Mouse (Mus musculus): Measurements from ENCODE around the gene Umad1.

Umad1 gene

DNA sequence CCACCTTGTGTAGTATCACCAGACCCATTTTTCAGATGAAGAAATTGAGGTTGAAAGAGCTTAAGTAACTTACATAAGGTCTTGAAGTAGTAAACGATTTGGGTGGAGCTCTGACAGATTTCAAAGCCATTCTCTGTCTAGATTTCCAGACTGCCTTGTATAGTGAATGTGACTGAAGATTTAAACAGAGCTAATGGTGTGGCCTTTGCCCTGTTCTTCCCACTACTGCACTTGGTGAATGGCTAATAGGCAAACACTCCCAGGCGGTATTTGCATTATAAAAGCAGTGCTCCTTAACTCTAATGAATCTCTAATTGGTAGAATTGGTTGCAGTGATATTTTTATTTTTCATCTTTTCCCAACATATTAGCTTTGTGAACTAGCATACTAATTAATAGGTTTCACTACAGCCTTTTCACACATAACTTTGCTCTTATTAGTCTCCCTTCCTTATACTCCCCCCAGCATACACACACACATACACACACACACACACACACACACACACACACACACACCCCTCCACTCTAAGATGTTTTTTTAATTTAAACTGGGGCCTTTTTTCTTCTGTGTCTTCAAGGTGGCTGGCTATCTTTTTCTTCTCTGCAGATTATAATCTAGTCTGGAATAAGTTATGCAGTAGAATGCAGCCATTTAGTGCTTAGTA lies 109.2 kb downstream of the Umad1 start:
- no peak for DNase-seq (ENCODE audit: low read depth)

DNA sequence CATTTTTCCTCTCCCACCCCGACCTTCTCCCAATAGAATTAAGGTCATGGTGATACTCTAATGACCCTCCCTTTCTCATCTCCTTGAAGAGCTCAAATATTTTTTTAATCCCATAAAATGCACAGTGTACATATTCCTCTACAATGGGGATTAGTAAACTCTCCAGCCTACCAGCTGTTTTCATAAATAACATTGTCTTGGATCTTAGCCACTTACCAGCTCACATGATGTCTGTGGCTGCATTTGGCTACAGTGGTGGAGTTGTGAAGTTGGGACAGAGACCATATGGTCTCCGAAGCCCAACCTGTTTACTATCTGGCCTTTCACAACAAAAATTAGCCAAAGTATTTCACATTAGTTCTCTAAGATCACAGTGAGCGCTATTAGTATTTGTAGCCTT lies 111.5 kb downstream of the Umad1 start:
- DNase-seq (ENCODE audit: low read depth), result no peak

DNA sequence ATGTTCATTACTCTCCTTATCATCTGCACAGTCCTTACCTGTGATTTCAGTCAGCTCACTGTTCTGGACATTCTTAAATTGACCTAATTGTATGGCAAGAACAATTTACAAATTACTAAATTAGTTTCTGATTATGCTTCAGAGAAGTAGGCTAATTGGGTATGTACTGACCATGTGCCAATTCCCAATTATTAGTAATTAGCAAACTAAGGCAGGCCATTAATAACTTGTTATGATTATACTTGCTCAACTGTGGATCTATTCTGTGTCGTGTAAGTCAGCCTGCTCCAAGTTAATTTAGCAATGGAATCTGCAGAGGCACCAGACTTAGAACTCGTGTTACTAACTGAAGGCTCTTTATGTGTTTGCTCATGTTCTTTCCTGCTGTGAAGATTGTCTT lies 114.0 kb downstream of the Umad1 start:
- no peak for DNase-seq (ENCODE audit: low read depth)

DNA sequence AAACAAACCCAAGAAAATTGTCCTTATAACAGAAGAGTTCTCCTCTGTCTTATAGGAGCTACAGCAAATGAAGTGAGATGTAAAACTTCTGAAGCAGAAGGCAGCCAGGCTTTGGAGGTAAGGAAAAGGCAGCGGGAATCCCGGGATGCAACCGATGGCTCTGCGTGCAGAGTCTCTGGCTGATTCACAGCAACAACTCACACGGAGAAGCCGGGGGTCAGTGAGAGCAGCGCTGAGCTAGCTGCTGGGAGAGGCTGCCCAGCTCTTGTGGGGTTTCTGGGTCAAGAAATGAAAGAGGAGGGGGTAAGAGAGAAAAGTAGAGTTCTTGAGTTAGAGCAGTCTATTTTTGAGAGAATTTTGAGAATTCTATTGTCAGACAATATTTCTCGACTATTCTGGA lies 114.8 kb downstream of the Umad1 start:
- DNase-seq (ENCODE audit: low read depth), result no peak

DNA sequence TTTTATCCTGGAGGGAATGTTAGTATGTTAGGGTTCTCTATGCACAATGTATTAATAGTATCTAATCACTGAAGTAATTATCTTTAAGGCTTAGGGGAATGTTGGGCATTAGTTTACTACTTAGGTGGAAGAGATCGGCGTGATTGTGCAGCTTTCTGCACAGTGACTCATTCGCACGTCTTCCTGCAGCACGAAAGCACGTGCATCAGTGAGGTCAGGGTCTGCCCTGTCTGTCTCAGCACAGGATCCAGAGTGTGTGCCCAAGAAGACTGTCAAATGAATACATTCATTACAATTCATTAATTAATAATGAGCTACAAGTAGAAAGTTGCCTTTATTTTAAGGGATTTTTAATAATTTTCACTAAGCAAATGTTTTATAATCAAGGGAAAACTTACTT lies 115.2 kb downstream of the Umad1 start:
- DNase-seq (ENCODE audit: low read depth), result no peak

DNA sequence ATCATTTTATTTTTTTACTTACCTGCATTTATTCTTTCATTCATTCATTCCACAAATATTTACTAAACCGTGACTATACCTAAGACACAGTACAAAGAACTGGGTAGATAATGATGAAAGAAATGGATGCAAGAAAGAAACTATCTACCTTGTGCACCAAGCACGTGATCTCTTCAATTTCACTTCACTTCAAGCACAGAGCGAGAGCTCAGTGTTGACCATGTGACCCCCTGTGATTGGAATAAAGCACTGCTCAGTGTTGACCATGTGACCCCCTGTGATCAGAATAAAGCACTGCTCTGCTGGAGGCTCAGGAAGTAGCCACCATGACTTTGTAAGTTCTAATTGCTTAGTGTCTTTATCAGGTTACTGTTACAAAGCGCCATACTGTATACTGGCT lies 115.6 kb downstream of the Umad1 start:
- DNase-seq (ENCODE audit: low read depth), result no peak

DNA sequence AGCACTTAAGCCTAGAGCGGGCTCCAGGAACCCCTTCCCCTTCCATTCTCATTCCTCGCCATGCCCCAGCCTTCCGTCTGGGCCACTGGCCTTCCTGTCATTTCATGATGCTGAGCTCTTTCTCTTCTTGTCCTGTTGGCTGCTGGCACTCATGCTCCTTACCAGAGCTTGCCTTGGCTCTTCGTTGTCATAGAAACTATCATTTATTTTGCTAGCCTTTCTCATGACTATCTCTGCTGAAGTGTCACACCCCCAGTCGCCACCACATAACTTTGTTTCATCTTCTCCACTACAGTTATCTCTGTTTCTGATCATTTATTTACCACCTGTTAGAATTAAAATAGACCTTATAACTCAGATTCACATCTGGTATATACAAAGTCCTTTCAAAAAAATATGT lies 117.3 kb downstream of the Umad1 start:
- DNase-seq (ENCODE audit: low read depth), result no peak

DNA sequence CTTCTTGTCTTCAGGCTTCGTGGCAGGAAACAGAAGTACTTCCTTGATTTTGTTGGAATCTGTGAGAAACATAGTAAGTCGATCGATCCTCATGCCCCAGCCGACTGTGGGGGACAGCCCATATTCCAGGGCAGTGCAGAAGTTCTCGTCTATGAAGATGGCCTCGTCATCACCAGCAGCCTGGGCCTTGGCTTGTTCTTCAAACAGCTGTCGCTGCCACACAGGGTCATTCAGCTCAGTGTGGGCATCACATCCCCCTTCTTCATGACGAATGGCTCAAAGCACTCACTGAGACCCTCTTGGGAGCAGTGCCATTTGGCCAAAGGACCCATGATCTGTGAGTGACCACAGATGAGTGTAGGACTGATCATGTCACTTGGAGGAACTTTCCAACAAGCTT lies 118.6 kb downstream of the Umad1 start:
- no peak for DNase-seq (ENCODE audit: low read depth)

DNA sequence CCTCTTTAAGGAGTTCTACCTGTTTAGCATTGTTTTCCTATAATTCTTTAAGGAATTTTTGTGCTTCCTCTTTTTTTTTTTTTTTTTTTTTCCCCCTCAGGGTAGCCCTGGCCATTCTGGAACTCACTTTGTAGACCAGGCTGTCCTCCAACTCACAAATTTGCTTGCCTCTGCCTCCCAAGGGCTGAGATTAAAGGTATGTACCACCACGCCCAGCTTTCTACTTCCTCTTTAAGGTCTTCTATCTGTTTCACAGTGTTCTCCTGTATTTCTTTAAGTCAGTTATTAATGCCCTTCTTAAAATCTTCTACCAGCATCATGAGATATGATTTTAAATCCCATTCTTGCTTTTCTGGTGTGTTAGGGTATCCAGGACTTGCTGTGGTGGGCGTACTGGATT lies 130.2 kb downstream of the Umad1 start:
- no peak for DNase-seq (ENCODE audit: low read depth)

DNA sequence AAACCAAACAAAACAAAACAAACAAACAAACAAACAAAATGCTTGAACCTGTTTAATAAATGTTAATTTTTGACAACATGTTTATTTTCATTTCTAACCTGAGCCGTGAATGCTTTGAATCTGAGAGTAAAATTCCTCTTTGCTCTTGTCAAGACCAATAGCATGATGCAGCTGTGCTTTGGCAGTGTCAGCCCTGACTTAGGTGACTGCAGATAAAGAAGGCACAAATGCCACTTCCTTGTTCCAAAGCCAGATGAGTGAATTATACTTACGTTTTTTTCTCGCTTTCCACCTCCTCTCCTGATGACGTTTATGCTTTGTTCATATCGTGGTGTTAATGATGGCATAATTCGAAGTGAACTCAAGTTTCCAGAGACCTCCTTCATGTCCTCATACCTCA lies 131.2 kb downstream of the Umad1 start:
- DNase-seq (ENCODE audit: low read depth), result no peak

DNA sequence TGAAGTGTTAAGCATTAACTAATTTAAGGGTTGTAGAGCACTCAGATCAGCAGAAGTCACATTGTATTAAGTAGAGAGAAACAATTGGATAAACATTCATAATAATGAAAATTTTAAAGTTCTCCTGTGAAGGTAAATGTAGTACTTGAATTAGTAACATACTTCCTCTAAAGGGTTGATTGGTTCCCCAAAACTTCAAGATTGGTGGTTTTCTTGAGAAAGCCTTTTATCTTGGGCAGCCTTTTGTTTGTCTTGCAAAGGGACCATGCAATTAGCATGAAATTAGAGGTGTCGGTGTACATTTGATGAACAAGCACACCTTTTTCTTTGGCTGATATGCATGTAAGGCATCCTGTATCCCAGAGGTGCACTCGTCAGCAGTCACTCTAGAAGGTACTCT lies 131.8 kb downstream of the Umad1 start:
- no peak for DNase-seq (ENCODE audit: low read depth)

DNA sequence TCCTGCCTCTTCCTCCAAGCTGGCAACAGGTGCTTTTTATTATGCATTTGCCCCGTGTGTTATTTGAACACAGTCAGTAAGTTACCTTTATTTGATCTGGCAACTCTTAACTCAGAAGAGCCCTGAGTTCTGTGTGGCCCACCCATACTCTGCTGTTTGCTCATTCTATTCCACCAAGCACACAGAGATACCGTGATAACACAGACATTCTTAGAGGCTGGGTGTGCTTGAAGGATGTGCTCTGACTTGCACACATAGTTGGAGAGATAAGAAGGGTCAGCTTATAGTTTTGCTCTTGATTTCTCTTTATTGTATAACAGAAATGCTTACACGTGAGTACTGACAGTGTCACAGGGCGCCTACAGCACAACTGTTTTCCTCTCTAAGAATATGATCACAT lies 133.9 kb downstream of the Umad1 start:
- no peak for DNase-seq (ENCODE audit: low read depth)

DNA sequence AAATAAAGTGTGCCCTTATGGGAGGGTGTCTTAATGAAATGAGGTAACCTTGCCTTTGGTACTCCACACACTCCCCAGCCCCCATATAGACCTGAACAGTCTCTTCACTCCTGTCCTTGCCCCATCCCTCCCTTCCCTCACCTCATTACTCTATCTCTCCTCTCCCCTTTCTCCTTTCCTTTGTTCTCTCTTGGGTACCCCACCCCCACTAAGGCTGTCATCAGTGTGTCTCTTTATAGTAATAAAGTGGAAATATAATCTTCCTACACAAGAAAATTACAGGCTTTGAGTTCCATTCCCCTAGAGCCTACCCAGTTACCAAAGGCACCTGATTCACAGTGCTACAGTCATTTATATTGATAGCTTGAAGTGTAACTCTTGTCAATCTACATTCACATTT lies 135.0 kb downstream of the Umad1 start:
- no peak for DNase-seq (ENCODE audit: low read depth)

DNA sequence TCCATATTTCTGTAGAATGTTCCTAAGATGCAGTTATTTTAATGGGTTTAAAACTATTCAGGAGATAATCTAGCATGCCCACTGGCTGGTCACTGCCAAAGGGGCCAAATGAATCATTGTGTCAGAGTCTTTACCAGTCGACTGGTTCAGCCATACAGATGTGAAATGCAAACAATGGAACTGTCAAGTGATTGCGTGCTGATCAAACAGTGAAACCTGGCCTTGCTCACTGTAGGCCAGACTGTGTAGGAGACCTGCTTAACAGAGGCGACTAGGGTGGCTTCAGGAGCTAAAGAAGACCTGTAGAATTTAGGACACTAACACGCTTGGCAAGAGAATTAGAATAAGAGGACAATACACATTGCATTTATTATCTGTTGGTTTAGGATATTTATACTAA lies 136.0 kb downstream of the Umad1 start:
- DNase-seq (ENCODE audit: low read depth), result no peak

DNA sequence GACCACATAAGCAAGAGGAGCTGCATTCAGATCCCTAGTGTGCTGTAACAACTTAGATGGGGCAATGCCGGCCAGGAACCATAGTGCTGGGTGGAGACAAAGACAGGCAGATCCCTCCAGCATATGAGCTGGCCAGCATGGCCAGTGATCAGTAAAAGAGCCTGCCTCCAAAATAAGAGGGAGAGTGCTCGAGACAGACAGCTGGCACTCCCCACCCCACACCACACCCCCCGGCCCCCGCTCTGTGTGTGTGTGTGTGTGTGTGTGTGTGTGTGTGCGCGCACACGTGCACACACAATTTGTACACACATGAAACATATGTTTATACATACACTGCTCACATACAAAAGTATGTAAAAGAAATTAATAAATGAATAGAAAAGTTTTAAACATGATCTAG lies 138.2 kb downstream of the Umad1 start:
- DNase-seq (ENCODE audit: low read depth), result no peak

DNA sequence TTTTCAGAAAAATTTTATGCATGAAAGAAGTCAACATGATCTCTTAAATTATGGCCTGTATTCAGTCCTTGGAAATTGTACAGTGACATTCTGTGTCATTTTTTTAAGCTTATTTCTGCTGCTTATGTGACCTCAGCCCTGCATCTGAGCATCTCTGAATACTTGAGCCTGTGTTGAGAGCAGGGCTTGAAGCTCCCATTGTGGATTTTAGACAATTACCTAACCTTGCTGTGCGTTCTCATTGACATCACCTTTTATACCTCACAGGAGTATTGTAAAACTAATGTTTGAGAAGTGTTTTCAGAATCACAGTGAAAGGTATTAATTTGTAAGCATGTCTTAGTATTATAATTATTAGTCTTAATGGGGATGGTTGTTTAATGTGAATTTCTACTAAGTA lies 140.6 kb downstream of the Umad1 start:
- DNase-seq (ENCODE audit: low read depth), result no peak

DNA sequence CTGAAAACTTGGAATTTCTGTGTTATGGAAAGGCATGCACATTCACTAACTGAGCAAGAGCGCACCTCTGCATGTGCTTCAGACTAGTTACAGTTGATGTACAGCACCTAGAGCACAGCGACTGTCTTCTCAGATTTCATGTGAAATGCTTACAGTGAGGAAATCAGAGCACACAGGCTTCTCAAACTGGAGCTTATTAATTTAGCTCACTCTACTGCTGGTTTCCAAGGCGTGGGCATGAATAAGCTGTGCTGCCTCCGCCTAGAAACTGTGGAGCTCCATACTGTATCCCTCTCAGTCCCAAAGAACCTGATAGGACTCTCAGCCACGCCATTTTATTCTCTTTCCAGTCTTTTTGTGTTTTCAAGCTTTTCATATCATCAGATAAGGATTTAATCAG lies 144.0 kb downstream of the Umad1 start:
- DNase-seq (ENCODE audit: low read depth), result no peak

DNA sequence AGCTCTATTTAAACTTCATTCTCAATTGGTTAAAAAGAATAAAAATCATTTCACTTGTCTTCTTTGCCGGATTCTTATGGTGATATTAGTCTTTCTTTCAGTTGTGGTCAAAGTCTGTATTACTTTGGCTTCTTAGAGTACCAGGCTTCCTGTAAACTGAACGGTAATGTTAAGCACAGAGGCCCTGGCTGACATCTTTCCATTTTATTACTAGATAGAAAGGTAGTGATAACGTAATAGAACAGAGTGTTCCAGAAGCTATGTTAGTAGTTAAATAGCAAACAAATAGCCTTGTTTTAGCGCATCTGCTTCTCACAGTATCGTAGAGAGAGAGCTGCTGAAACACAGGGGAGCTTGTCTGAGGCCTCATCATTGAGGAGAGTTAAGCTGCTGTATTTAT lies 146.8 kb downstream of the Umad1 start:
- no peak for DNase-seq (ENCODE audit: low read depth)

DNA sequence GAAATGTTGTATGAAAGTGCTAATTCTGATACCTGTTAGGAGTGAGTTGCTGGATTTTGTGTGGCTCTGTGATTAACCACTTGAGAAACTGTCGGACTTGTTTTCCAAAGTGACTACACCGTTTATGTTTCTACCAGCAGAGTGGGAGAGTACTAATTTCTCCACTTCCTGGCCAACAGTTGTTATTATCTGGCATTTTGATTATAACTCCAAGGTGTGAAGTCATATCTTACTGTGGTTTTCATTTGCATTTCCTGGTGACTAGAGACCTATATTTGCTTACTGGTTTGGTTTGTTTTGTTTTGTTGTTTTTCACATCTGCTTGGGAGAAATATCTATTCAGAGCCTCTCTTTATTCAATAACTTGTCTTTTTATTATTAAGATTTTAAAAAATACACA lies 149.2 kb downstream of the Umad1 start:
- DNase-seq (ENCODE audit: low read depth), result no peak

DNA sequence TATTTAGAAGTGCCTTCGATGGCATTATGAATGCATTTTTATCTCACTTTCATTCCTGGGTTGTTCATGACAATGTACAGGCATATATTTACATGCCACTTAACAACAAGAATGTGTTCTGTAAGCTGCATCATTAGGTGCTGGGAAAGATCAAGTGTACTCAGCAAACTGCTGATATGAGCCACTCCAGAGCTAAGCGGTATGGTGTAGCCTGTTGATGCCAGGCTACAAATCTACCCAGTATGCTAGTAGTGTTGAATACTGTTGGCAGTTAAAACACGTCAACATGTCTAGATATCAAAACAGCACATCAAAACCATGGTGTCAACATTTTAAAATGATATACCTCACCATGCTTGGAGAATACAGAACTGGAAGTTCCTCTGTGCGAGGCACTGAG lies 150.8 kb downstream of the Umad1 start:
- no peak for DNase-seq (ENCODE audit: low read depth)

DNA sequence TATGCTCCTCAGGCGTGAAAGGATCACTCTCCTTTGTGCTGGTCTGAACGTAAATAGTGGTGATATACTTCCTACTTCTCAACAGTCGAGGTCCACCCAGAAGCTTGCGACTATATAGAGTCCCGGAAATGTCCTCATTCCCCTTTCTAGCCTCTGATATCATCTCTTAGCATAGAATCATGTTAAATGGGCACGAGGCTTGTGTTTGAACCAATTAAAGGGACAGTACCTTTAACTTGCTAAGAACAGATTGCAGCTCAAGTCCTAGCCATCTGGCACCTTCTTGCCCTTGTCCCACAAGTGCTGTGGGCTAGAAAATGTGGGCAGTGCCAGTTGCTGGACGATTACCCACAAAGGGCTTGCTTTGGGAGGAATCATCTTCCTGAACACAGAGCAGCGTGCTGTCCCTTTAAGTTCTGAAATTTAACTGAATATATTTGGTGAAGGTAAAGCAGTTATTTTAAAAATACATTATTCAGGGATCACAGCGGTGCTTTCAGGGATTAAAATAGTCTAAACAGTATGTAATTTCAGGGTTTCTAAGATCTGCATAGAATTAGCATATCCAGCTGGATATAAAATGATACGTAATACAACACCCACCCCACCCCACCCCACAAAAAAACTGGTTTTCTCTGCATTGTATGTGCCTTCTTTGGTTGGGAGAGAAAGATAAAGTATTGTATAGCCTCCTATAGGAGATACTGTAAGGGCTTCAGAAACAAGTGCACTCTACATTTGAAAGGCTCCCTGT lies 153.9 kb downstream of the Umad1 start:
- no peak for DNase-seq (ENCODE audit: low read depth)

DNA sequence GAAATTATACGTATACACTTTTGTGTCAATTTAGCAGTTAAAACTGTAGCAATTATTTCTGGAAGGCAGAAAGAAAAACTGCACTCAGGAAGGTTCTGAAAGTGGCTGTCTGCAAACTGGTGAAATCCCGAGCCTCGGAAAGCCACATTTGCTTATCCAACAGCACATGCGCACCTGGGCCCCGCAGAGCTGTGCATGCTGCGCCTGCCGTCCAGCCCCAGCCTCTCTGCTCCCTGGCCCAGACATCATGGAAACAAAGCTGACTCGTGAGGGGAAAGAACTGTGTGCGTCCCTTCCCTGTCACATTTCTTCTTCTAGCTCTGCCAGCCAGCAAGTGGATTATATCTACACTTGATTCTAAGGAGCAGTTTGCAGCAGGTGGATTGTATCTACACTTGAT lies 154.9 kb downstream of the Umad1 start:
- no peak for DNase-seq (ENCODE audit: low read depth)

DNA sequence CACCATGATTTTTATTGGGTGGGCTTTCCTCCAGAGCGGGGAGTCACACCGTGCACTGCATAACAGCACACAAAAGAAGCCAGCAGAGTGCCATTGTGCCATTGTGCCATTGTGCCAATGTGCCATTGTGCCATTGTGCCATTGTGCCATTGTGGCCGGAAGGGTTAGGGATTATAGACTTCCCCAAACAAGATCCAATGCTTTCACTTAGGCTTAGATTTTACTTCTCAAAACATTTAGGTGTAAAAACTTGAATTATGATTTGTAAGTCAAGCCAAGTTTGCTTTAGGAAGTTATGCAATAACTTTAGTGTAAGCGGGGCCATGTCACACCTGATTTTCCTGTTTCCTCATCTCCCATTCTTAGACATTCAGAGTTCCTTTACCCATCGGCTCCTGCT lies 156.7 kb downstream of the Umad1 start:
- no peak for DNase-seq (ENCODE audit: low read depth)
